Mouse (Mus musculus): ENCODE results near the gene Uso1. TPM values are rescaled to one million over a fixed set of nuclear protein-coding genes. Genes with fewer than 3 reads are reported as not detected.

The Uso1 gene
- polyA plus RNA-seq, 1 experiment from 2014 or later = 43.5 TPM

- DNase-seq (ENCODE audit: low spot score) = peak; percentile 59
These were observed 97.3 kb downstream of the Uso1 start for GRCm38 (mm10) chr5:92234939-92235557.

- peak; percentile 57 for DNase-seq (ENCODE audit: low spot score)
These were observed 101.8 kb downstream of the Uso1 start for GRCm38 (mm10) chr5:92239333-92240232.

GRCm38 (mm10) chr5:92240769-92241168, 103.0 kb downstream of the Uso1 start:
- DNase-seq (ENCODE audit: low spot score) = no peak

- DNase-seq (ENCODE audit: low spot score) = no peak
These were observed 107.2 kb downstream of the Uso1 start for GRCm38 (mm10) chr5:92244900-92245299.

- DNase-seq (ENCODE audit: low spot score) = peak; percentile 76
These were observed 107.7 kb downstream of the Uso1 start for GRCm38 (mm10) chr5:92245483-92245882.

- DNase-seq (ENCODE audit: low spot score) = no peak
These were observed 110.9 kb downstream of the Uso1 start for GRCm38 (mm10) chr5:92248614-92249013.

- no peak for DNase-seq (ENCODE audit: low spot score)
These were observed 114.3 kb downstream of the Uso1 start for GRCm38 (mm10) chr5:92252031-92252430.

Other genes starting within 250 kb of the Uso1 start
- 71.5 and 100 TPM in 2 replicates for gene Rchy1, start 174.9 kb upstream of the Uso1 start, polyA plus RNA-seq (2015; fragmentation: Nextera tagmentation; extraction: Ambion mirVana)
- not detected in 2 replicates for gene Odaph, start 150.5 kb upstream of the Uso1 start, polyA plus RNA-seq (2015; fragmentation: Nextera tagmentation; extraction: Ambion mirVana)
- gene Cdkl2, start 94.1 kb upstream of the Uso1 start, polyA plus RNA-seq (2015; fragmentation: Nextera tagmentation; extraction: Ambion mirVana) = 1.7 and 1.9 TPM in 2 replicates
- 239 and 240 TPM in 2 replicates for gene G3bp2, start 54.2 kb upstream of the Uso1 start, polyA plus RNA-seq (2015; fragmentation: Nextera tagmentation; extraction: Ambion mirVana)
- gene U90926, start 77.5 kb downstream of the Uso1 start, polyA plus RNA-seq (2015; fragmentation: Nextera tagmentation; extraction: Ambion mirVana) = 0.48 and 0.63 TPM in 2 replicates
- gene Ppef2, start 118.3 kb downstream of the Uso1 start, polyA plus RNA-seq (2015; fragmentation: Nextera tagmentation; extraction: Ambion mirVana) = 1.1 and 1.5 TPM in 2 replicates
- 12.6 and 13.4 TPM in 2 replicates for gene Naaa, start 140.2 kb downstream of the Uso1 start, polyA plus RNA-seq (2015; fragmentation: Nextera tagmentation; extraction: Ambion mirVana)
- gene Sdad1, start 172.5 kb downstream of the Uso1 start, polyA plus RNA-seq (2015; fragmentation: Nextera tagmentation; extraction: Ambion mirVana) = 35.5 and 41.4 TPM in 2 replicates
- 2.9 and 4.2 TPM in 2 replicates for gene Cxcl9, start 190.1 kb downstream of the Uso1 start, polyA plus RNA-seq (2015; fragmentation: Nextera tagmentation; extraction: Ambion mirVana)
- 4.2 and 6.5 TPM in 2 replicates for gene Art3, start 193.9 kb downstream of the Uso1 start, polyA plus RNA-seq (2015; fragmentation: Nextera tagmentation; extraction: Ambion mirVana)
- 96.0 and 127 TPM in 2 replicates for gene Cxcl10, start 211.0 kb downstream of the Uso1 start, polyA plus RNA-seq (2015; fragmentation: Nextera tagmentation; extraction: Ambion mirVana)

Measured in thymus, postnatal 0 days (tissue).